Mouse (Mus musculus) bone marrow macrophage, adult 2 months (primary cell): Measurements from ENCODE around the gene Afap1.

ENCODE experiments used
- CTCF ChIP-seq: IDR thresholded peaks from 2 replicates; pipeline ENCODE4 v1.5.1; 2012; ENCODE audit warnings: low read depth, mild to moderate bottlenecking, low read length, moderate library complexity
- POLR2A ChIP-seq: IDR thresholded peaks from 2 replicates; pipeline ENCODE4 v1.6.1; 2012; ENCODE audit warnings: mild to moderate bottlenecking, low read depth, low read length, borderline replicate concordance

- no peak for TF ChIP-seq CTCF
- no peak for TF ChIP-seq POLR2A
Observed at GRCm38 (mm10) chr5:35873382-35873781, 19.7 kb upstream of the Afap1 start.
